Mouse (Mus musculus) C2C12 (cell line): ENCODE data around the gene Klf3. TPM values are rescaled to one million over a fixed set of nuclear protein-coding genes. Genes with fewer than 3 reads are reported as not detected.

Source experiments
- H3K27me3 ChIP-seq: one replicate; pipeline ENCODE4 v1.6.1; 2011; ENCODE audit not compliant: control insufficient read depth, insufficient read depth, insufficient read length
- H3K36me3 ChIP-seq: one replicate; pipeline ENCODE4 v1.6.1; 2011; ENCODE audit not compliant: control insufficient read depth, insufficient read depth
- H3K4me3 ChIP-seq: one replicate; pipeline ENCODE4 v1.5.1; 2011; ENCODE audit warnings: mild to moderate bottlenecking, control low read depth; ENCODE audit not compliant: poor library complexity, insufficient read depth, severe bottlenecking
- H3K79me2 ChIP-seq: one replicate; pipeline ENCODE4 v1.6.1; 2011; ENCODE audit not compliant: control insufficient read depth, insufficient read depth
- H3K79me3 ChIP-seq: one replicate; pipeline ENCODE4 v1.6.1; 2011; ENCODE audit warnings: low read depth, control low read depth
- H3ac ChIP-seq: one replicate; pipeline ENCODE3; 2011; ENCODE audit warnings: low read depth; ENCODE audit not compliant: control insufficient read depth, insufficient read length
- CEBPB ChIP-seq: IDR thresholded peaks from one replicate; pipeline ENCODE4 v1.6.1; 2011; ENCODE audit warnings: low read depth, mild to moderate bottlenecking, control low read depth, moderate library complexity
- CTCF ChIP-seq: IDR thresholded peaks from one replicate; pipeline ENCODE4 v1.5.1; 2011; ENCODE audit not compliant: control insufficient read depth, insufficient read depth, insufficient read length
- FOSL1 ChIP-seq: IDR thresholded peaks from one replicate; pipeline ENCODE4 v1.8.0; 2011; ENCODE audit warnings: mild to moderate bottlenecking, low read length; ENCODE audit not compliant: poor library complexity, insufficient read depth, severe bottlenecking
- MAX ChIP-seq: IDR thresholded peaks from one replicate; pipeline ENCODE4 v1.6.1; 2011; ENCODE audit warnings: mild to moderate bottlenecking, control low read depth
- MYOD1 ChIP-seq: IDR thresholded peaks from one replicate; pipeline ENCODE4 v1.6.1; 2011; ENCODE audit warnings: low read depth; ENCODE audit not compliant: control insufficient read depth, insufficient read length
- MYOG ChIP-seq: IDR thresholded peaks from one replicate; pipeline ENCODE4 v1.6.1; 2011; ENCODE audit not compliant: control insufficient read depth, insufficient read length; ENCODE audit errors: extremely low read depth
- USF1 ChIP-seq: IDR thresholded peaks from one replicate; pipeline ENCODE4 v1.6.1; 2011; ENCODE audit warnings: low read depth, mild to moderate bottlenecking, control low read depth, moderate library complexity
- long read RNA-seq, 2 experiments: library from polyadenylated mRNA; unstranded; transcript quantifications; one replicate each; pipeline ENCODE4 v2.0.0; 2019 to 2020
- polyA plus RNA-seq: library from polyadenylated mRNA; unstranded; fragments of >200 nt; fragmentation: generic; extraction: Trizol; gene quantifications from one replicate; pipeline ENCODE4 v1.2.1, GENCODE M21; 2012; ENCODE audit warnings: missing spikeins

The Klf3 gene
- polyA plus RNA-seq = 9.5 TPM
- long read RNA-seq, experiment 1, full-length matches to known transcripts = 26 of 38 reads
- long read RNA-seq, experiment 1, partial matches to known transcripts = 0 of 38 reads
- long read RNA-seq, experiment 1, other reads (novel, unspliced or antisense) = 12 of 38 reads
- long read RNA-seq, experiment 2, full-length matches to known transcripts = 57 of 64 reads
- long read RNA-seq, experiment 2, partial matches to known transcripts = 0 of 64 reads
- long read RNA-seq, experiment 2, other reads (novel, unspliced or antisense) = 7 of 64 reads

GRCm38 (mm10) chr5:64802795-64803719 is at the start of gene Klf3:
Gene Klf3, plus strand, starts transcription at chr5:64803388.
- H3K36me3 ChIP-seq = peaks cover 12% of the 10 kb centered on the region
- TF ChIP-seq MAX (no peak), USF1 (peak; percentile 69), CEBPB (no peak), MYOD1 (no peak)
- peak within 1 kb of the TSS; percentile 82 for H3K4me3 ChIP-seq
- peaks cover 48% of the 10 kb centered on the region for H3K79me2 ChIP-seq
- peaks cover 39% of the 10 kb centered on the region for H3K79me3 ChIP-seq
- H3K27me3 ChIP-seq = no peaks in the 10 kb centered on the region
- peak within 1 kb of the TSS; percentile 76 for H3ac ChIP-seq

GRCm38 (mm10) chr5:64762295-64762694 is 40.9 kb upstream of the Klf3 start:
- no peaks in the 10 kb centered on the region for H3K36me3 ChIP-seq
- H3K79me2 ChIP-seq = no peaks in the 10 kb centered on the region
- no peak overlapping the region for H3K4me3 ChIP-seq
- H3K27me3 ChIP-seq = no peaks in the 10 kb centered on the region
- TF ChIP-seq MYOD1 (no peak), CEBPB (no peak), MAX (no peak), FOSL1 (no peak), USF1 (no peak)
- no peak overlapping the region for H3ac ChIP-seq
- no peaks in the 10 kb centered on the region for H3K79me3 ChIP-seq

GRCm38 (mm10) chr5:64764452-64764851 is 38.7 kb upstream of the Klf3 start:
- H3K27me3 ChIP-seq = no peaks in the 10 kb centered on the region
- no peaks in the 10 kb centered on the region for H3K79me2 ChIP-seq
- no peaks in the 10 kb centered on the region for H3K36me3 ChIP-seq
- H3K79me3 ChIP-seq = no peaks in the 10 kb centered on the region
- H3K4me3 ChIP-seq = no peak overlapping the region
- no peak overlapping the region for H3ac ChIP-seq
- TF ChIP-seq MYOG (no peak), MAX (no peak), FOSL1 (no peak), CTCF (no peak), USF1 (no peak), CEBPB (no peak), MYOD1 (no peak)

GRCm38 (mm10) chr5:64765765-64766164 is 37.4 kb upstream of the Klf3 start:
- Histone ChIP-seq H3K79me3 (no peaks in the 10 kb centered on the region), H3ac (no peak overlapping the region), H3K36me3 (no peaks in the 10 kb centered on the region), H3K27me3 (no peaks in the 10 kb centered on the region), H3K79me2 (no peaks in the 10 kb centered on the region), H3K4me3 (no peak overlapping the region)
- TF ChIP-seq FOSL1 (no peak), MYOG (no peak), USF1 (no peak), MAX (no peak), MYOD1 (no peak), CTCF (no peak)

- H3ac ChIP-seq = no peak overlapping the region
- H3K27me3 ChIP-seq = no peaks in the 10 kb centered on the region
- no peak overlapping the region for H3K4me3 ChIP-seq
- H3K36me3 ChIP-seq = no peaks in the 10 kb centered on the region
- H3K79me3 ChIP-seq = no peaks in the 10 kb centered on the region
- no peaks in the 10 kb centered on the region for H3K79me2 ChIP-seq
- TF ChIP-seq CEBPB (no peak), CTCF (no peak), MYOD1 (no peak), FOSL1 (no peak), USF1 (no peak), MAX (no peak), MYOG (no peak)
These were observed 36.6 kb upstream of the Klf3 start for GRCm38 (mm10) chr5:64766626-64767025.
